Mouse (Mus musculus) thymus, postnatal 36 days (tissue): ENCODE data around the gene Prph2.

Source experiments
- DNase-seq, 2 experiments: peaks; one replicate each; pipeline ENCODE4 v3.0.0; 2022; ENCODE audit warnings: mixed read lengths in 2 of 2

The Prph2 gene

DNA sequence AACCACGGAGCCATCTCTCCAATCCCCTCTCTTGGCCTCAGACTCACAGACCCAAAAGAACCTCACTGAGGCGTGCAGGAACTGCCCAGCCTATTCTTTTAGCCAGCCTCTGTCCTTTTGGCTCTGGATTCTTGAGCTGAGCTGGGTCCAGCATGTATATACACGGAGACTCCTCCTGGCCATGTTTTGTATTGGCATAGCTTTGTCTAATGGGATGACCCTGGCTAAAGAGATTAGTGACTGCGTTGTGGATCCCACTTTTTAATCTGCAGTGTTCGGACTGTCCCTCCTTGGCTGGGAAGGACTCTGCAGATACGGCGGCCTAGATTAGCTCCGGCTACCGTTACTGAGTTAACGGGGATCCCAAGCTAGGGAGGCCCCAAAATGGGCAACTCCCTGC is at the start of gene Prph2:
TSS of gene Prph2 (plus strand) at position 274 of the 400 bp plus-strand sequence.
- DNase-seq, result no peak

DNA sequence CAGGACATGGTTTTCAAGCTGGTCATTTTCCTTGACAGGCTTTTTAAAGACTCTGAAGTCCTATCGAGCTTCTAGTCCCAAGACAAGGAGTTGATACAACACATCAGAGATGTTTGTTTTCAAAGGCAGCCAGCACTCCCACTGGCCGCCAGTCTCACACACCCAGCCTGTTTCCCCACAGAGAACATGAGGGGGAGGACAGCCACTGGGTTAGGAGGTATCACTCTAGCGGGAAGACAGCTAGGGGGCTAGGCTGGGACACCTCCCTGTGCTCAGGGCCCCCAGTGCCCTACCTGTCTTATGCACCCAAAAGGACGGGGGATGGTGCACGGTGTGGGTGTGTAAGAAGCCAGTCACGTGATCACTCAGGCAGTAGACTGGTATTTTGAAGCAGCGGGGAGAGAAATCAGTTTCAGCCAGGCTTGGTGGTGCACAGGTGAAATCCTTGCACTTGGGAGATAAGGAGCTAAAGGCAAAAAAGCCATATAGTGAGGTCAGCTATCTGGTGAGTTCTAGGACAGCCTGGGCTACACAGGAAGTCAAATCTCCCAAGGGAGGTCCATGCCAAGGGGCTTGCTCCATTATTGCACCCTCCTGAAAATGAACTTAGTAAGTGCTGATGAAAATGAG is 45.6 kb upstream of the Prph2 start:
- no peak for DNase-seq

DNA sequence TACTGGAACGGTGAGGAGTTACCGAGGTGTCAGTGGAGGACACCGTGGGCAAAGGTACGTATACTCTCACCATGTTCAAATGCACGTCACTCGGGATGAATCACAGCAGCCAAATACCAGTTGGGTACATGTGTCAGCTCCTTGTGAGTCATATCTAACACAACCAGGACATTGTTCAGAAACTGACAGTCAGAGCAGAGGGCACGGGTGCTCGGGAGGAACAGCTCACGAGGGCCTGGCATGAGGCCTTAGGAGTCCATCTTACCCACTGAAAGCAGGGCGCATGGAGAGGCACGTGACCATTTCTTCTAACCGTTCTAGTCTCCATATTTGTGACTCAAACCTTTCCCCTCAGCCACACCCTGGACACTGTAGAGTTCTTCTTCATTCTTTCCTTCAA is 43.4 kb upstream of the Prph2 start:
- no peak for DNase-seq

- DNase-seq, result peak; percentile 63 to 71
Measured at GRCm38 (mm10) chr17:46870204-46870798, 40.0 kb upstream of the Prph2 start.

GRCm38 (mm10) chr17:46870913-46871312 is 39.3 kb upstream of the Prph2 start:
- DNase-seq, result peak; percentile 28 to 43

GRCm38 (mm10) chr17:46872806-46873205 is 37.5 kb upstream of the Prph2 start:
- no peak for DNase-seq

DNA sequence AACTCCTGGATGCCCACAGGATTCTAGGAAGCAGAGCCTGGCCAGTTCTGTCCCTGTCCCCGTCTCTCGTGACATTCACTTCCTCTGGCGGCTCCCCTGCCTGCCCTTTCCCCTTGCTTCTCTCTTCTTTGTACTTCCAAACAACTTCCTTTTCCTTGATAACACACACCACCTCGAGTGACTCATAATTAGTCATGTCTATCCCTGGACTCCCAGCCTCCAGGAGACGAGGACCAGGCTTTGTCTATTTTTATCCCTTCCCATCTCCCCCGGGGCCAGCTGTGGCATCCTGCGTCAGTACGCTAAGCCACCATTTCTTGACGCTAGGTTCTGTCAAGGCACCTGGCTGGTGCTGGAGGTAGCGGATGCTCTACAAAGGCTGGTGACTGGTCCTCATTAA is 36.1 kb upstream of the Prph2 start:
- no peak for DNase-seq

DNA sequence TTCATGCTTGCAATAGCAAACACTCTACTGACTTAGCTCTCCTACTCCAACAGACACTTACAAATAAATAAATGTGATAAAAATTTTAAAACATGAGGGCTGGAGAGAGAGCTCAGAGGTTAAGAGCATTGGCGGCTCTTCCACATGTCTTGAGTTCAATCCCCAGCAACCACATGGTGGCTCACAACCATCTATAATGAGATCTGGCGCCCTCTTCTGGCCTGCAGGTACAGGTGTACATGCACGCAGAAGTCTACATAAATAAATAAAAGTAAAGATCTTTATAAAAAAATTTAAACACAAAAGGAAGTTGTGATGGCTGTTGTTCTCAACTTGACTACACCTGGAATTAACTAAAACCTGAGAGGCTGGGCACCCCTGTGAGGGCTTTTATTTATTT is 34.6 kb upstream of the Prph2 start:
- DNase-seq, result peak; percentile 35 to 46

- no peak for DNase-seq
Measured at GRCm38 (mm10) chr17:46876371-46876950, 33.8 kb upstream of the Prph2 start.

GRCm38 (mm10) chr17:46877061-46877460 is 33.2 kb upstream of the Prph2 start:
- DNase-seq, result no peak

- no peak for DNase-seq
Measured at GRCm38 (mm10) chr17:46879841-46880311, 30.4 kb upstream of the Prph2 start.

GRCm38 (mm10) chr17:46880322-46880721 is 29.9 kb upstream of the Prph2 start:
- no peak for DNase-seq

- DNase-seq, result no peak
Measured at GRCm38 (mm10) chr17:46881728-46882127, 28.5 kb upstream of the Prph2 start.

- no peak for DNase-seq
Measured at GRCm38 (mm10) chr17:46883107-46883506, 27.2 kb upstream of the Prph2 start.

GRCm38 (mm10) chr17:46884766-46885165 is 25.5 kb upstream of the Prph2 start:
- no peak for DNase-seq

DNA sequence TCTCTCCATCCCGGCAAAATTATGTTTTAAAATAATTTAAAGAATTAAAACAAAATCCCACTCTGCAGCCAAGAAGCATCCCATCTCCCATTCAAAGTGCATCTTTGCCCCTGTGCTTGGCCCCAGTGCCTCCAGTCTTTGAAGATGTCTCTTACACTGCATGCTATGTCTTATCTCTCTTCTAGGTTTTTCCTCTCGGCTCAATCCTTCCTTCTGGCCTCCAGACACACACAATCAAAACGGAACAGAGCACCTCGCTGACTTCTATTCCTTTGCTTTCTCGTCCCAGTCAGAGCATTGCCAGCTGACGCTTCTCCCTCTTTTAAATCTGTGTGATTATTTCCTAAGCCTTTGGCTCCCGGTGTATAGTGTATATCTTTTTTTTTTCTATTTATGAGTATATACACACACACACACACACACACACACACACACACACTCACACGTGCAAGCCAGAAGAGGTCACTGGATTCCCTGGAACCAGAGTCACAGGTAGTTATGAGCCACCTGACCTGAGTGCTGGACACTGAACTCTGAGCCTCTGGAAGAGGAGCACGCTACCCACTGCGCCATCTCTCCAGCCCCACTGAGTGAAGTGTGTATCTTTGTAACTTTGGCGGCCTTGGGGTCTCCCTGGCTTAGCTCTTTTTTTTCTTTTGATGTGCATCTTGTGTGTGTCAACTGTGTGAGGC is 24.9 kb upstream of the Prph2 start:
- no peak for DNase-seq

- DNase-seq, result no peak
Measured at GRCm38 (mm10) chr17:46885910-46886643, 24.2 kb upstream of the Prph2 start.

DNA sequence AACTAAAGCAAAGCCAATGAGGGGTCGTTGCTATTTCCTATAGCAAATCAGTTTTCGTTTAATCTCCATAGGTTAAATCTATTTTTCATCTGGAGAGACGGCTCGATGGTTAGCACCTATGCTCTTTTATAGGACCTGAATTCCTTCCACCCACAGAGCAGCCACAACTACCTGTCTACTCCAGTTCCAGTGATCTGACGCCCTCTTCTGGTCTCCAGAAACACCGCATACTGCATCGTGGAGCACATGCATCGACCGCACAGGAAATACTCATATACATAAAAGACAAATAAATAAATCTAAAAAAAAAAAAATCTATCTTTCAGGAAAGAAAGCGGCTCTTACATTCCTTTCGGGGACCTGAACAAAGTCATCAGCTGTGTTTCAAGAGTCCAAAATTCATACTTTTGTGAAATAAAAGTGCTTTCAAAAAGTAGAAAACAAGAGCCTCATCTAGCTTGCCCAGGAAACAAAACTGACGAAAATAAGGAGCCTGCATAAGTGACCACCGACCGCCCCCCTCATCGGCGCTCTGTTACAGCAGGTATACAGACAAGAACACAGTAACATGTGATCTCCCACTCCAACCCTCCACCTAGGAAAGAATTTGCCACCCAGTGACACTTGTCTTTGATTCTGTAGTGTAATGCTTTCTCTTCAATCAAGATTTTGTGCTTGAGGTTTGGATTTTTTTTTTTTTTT is 21.6 kb upstream of the Prph2 start:
- peak; percentile 32 to 50 for DNase-seq

DNA sequence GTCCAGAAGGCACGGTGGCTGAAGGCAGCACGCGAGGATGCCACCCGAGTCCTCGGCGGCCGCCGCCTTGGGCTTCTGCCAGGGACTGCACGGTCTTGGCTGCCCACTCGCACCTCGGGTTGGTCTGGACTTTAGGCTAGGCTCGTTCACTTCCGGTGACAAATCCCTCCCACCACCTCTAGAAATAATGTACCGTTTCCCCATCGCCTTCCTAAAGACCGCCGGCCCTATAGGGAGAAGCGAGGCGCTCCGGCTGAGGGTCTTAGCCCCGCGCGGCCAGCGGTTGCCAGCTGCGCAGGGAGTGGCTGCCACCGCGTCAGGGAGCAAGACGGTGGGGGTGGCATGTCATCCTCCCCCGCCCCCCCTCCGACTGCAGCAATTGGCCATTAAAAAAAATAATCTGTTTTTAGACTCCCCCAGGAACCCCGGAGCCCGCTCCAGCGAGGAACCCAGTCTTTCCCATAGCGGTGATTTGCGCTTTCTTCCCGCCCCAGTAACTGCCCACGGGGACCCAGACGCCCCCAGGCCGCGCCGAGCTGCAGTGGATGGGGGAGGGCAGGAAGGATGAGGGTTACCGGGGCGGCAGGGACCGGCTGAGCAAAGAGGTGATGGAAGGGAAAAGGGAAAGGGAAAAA is 20.7 kb upstream of the Prph2 start:
- DNase-seq, result peak; percentile 64 to 76

GRCm38 (mm10) chr17:46890116-46890815 is 20.0 kb upstream of the Prph2 start, which contains the start of gene Tbcc:
TSS of gene Tbcc (plus strand) at chr17:46890684.
- DNase-seq, result peak; percentile 95 to 97
